Mouse (Mus musculus) neural tube, embryonic 15.5 days (tissue): ENCODE results near the gene Chchd4. TPM values are rescaled to one million over a fixed set of nuclear protein-coding genes. Genes with fewer than 3 reads are reported as not detected.

Experiments
- ATAC-seq: fragments of 200-750 bp; cut with Nextera tagmentation; 2 replicates; pipeline ENCODE4 v1.8.0; 2017; ENCODE audit warnings: mild to moderate bottlenecking, moderate TSS enrichment, moderate library complexity; ENCODE audit not compliant: low FRiP score
- H3K27ac ChIP-seq: fragments of 300-500 bp; sonication (generic); replicated peaks from 2 replicates; pipeline ENCODE4 v1.5.1; 2015; ENCODE audit warnings: mild to moderate bottlenecking, inconsistent platforms
- H3K27me3 ChIP-seq: fragments of 300-500 bp; sonication (generic); replicated peaks from 2 replicates; pipeline ENCODE4 v1.6.1; 2015; ENCODE audit warnings: inconsistent platforms
- H3K36me3 ChIP-seq: fragments of 300-500 bp; sonication (generic); 2 replicates; pipeline ENCODE4 v1.6.1; 2015; ENCODE audit warnings: inconsistent platforms
- H3K4me1 ChIP-seq: fragments of 300-500 bp; sonication (generic); 2 replicates; pipeline ENCODE4 v1.6.1; 2015; ENCODE audit warnings: inconsistent platforms
- H3K4me2 ChIP-seq: fragments of 300-500 bp; sonication (generic); 2 replicates; pipeline ENCODE4 v1.6.1; 2015; ENCODE audit warnings: inconsistent platforms, mild to moderate bottlenecking, moderate library complexity
- H3K4me3 ChIP-seq: fragments of 300-500 bp; sonication (generic); replicated peaks from 2 replicates; pipeline ENCODE4 v1.5.1; 2015; ENCODE audit warnings: mild to moderate bottlenecking, inconsistent platforms
- H3K9ac ChIP-seq: fragments of 300-500 bp; sonication (generic); replicated peaks from 2 replicates; pipeline ENCODE4 v1.6.1; 2015; ENCODE audit warnings: mild to moderate bottlenecking, inconsistent platforms
- H3K9me3 ChIP-seq: fragments of 300-500 bp; sonication (generic); replicated peaks from 2 replicates; pipeline ENCODE4 v1.6.1; 2016; ENCODE audit warnings: inconsistent platforms
- WGBS: fragments of 180-500 bp; shearing (Covaris S2); methylation state at CpG from one replicate; pipeline ENCODE4 v1.1.7; 2015; ENCODE audit warnings: mixed read lengths; 5-methylcytosine and 5-hydroxymethylcytosine counted together
- polyA plus RNA-seq: library from polyadenylated mRNA; unstranded; fragments of >200 nt; fragmentation: Nextera tagmentation; extraction: Ambion mirVana; gene quantifications from 2 replicates; pipeline ENCODE4 v1.2.1, GENCODE M21; 2015

The Chchd4 gene
- polyA plus RNA-seq, 1 experiment from 2014 or later = 40.0 TPM

- WGBS = 2% methylated on average over 30 of the region's 30 CpGs
- Histone ChIP-seq H3K9me3 (no peaks in the 10 kb centered on the region), H3K4me2 (peak overlapping the region; percentile 95), H3K4me3 (peak overlapping the region; percentile 63), H3K27me3 (peaks cover 22% of the 10 kb centered on the region), H3K36me3 (no peaks in the 10 kb centered on the region), H3K27ac (peak overlapping the region; percentile 86), H3K9ac (peak overlapping the region; percentile 75), H3K4me1 (peaks cover 11% of the 10 kb centered on the region)
- peak; percentile 94 for ATAC-seq
Measured at GRCm38 (mm10) chr6:91440474-91441144, 32.7 kb downstream of the Chchd4 start.

- Histone ChIP-seq H3K4me1 (no peaks in the 10 kb centered on the region), H3K36me3 (no peaks in the 10 kb centered on the region)
- 30% methylated on average over 4 of the region's 4 CpGs for WGBS
Measured at GRCm38 (mm10) chr6:91424151-91424550, 49.2 kb downstream of the Chchd4 start.

GRCm38 (mm10) chr6:91421629-91422028 lies 51.7 kb downstream of the Chchd4 start:
- Histone ChIP-seq H3K27ac (no peak overlapping the region), H3K9ac (no peak overlapping the region), H3K4me3 (no peak overlapping the region), H3K4me2 (no peak overlapping the region), H3K27me3 (peaks cover 12% of the 10 kb centered on the region), H3K9me3 (no peaks in the 10 kb centered on the region), H3K36me3 (no peaks in the 10 kb centered on the region), H3K4me1 (no peaks in the 10 kb centered on the region)
- no peak for ATAC-seq
- 76% methylated on average over 4 of the region's 4 CpGs for WGBS

More at GRCm38 (mm10) chr6:91424151-91424550, 49.2 kb downstream of the Chchd4 start:
- Histone ChIP-seq H3K9ac (no peak overlapping the region), H3K4me3 (no peak overlapping the region), H3K27me3 (no peaks in the 10 kb centered on the region), H3K9me3 (no peaks in the 10 kb centered on the region), H3K4me2 (no peak overlapping the region), H3K27ac (no peak overlapping the region)
- no peak for ATAC-seq

- ATAC-seq = no peak
- H3K27me3 ChIP-seq = peaks cover 44% of the 10 kb centered on the region
- 85% methylated on average over 5 of the region's 5 CpGs for WGBS
Measured at GRCm38 (mm10) chr6:91417291-91417845, 56.0 kb downstream of the Chchd4 start.

GRCm38 (mm10) chr6:91416146-91416545 lies 57.2 kb downstream of the Chchd4 start:
- peaks cover 54% of the 10 kb centered on the region for H3K27me3 ChIP-seq
- H3K4me2 ChIP-seq = no peak overlapping the region
- no peak overlapping the region for H3K4me3 ChIP-seq
- H3K27ac ChIP-seq = no peak overlapping the region
- peaks cover 11% of the 10 kb centered on the region for H3K4me1 ChIP-seq
- 82% methylated on average over 4 of the region's 4 CpGs for WGBS
- H3K36me3 ChIP-seq = no peaks in the 10 kb centered on the region
- H3K9ac ChIP-seq = no peak overlapping the region
- H3K9me3 ChIP-seq = no peaks in the 10 kb centered on the region
- ATAC-seq = no peak

More at GRCm38 (mm10) chr6:91417291-91417845, 56.0 kb downstream of the Chchd4 start:
- Histone ChIP-seq H3K27ac (no peak overlapping the region), H3K4me1 (peaks cover under 1% of the 10 kb centered on the region; the same call in 1 of the 2 replicates), H3K36me3 (no peaks in the 10 kb centered on the region), H3K4me2 (no peak overlapping the region), H3K4me3 (no peak overlapping the region), H3K9ac (no peak overlapping the region), H3K9me3 (no peaks in the 10 kb centered on the region)

GRCm38 (mm10) chr6:91414890-91415289 lies 58.5 kb downstream of the Chchd4 start:
- no peaks in the 10 kb centered on the region for H3K9me3 ChIP-seq
- ATAC-seq = no peak
- WGBS = 1% methylated on average over 4 of the region's 4 CpGs
- no peak overlapping the region for H3K4me2 ChIP-seq
- H3K36me3 ChIP-seq = no peaks in the 10 kb centered on the region
- H3K27ac ChIP-seq = no peak overlapping the region
- peaks cover 24% of the 10 kb centered on the region for H3K4me1 ChIP-seq
- H3K27me3 ChIP-seq = peaks cover 66% of the 10 kb centered on the region
- H3K4me3 ChIP-seq = no peak overlapping the region
- no peak overlapping the region for H3K9ac ChIP-seq

Other genes starting within 250 kb of the Chchd4 start
- gene Wnt7a, start 62.2 kb downstream of the Chchd4 start, polyA plus RNA-seq = 7.6 and 9.5 TPM in 2 replicates
- gene Tmem43, start 157 bp upstream of the Chchd4 start, polyA plus RNA-seq = 41.8 and 42.9 TPM in 2 replicates
- gene Xpc, start 42.3 kb upstream of the Chchd4 start, polyA plus RNA-seq = 16.5 and 17.4 TPM in 2 replicates
- 147 and 168 TPM in 2 replicates for gene Lsm3, start 42.4 kb upstream of the Chchd4 start, polyA plus RNA-seq
- 89.5 and 102 TPM in 2 replicates for gene Slc6a6, start 210.5 kb upstream of the Chchd4 start, polyA plus RNA-seq